Mouse (Mus musculus) CH12.LX (cell line): Measurements from ENCODE around the gene Col25a1.

Experiments
- CTCF ChIP-seq, 2 experiments: IDR thresholded peaks in 1 of 2; conservative IDR thresholded peaks in 1 of 2; 2 replicates each; pipeline ENCODE4 v1.5.1; 2011 to 2012; ENCODE audit warnings: low read depth in 2 of 2, low read length in 2 of 2, improper control_type of control experiment in 1 of 2, inconsistent platforms in 1 of 2, mild to moderate bottlenecking in 1 of 2, moderate library complexity in 1 of 2
- GABPA ChIP-seq: IDR thresholded peaks from 2 replicates; pipeline ENCODE4 v1.6.1; 2012; ENCODE audit warnings: low read depth, low read length, improper control_type of control experiment, inconsistent platforms; ENCODE audit not compliant: insufficient replicate concordance
- USF1 ChIP-seq: IDR thresholded peaks from 2 replicates; pipeline ENCODE4 v1.6.1; 2014; ENCODE audit warnings: low read depth, mild to moderate bottlenecking, inconsistent platforms, low read length, improper control_type of control experiment
- ZNF384 ChIP-seq: IDR thresholded peaks from 2 replicates; pipeline ENCODE4 v1.6.1; 2012; ENCODE audit warnings: low read depth, low read length, improper control_type of control experiment, inconsistent platforms

DNA sequence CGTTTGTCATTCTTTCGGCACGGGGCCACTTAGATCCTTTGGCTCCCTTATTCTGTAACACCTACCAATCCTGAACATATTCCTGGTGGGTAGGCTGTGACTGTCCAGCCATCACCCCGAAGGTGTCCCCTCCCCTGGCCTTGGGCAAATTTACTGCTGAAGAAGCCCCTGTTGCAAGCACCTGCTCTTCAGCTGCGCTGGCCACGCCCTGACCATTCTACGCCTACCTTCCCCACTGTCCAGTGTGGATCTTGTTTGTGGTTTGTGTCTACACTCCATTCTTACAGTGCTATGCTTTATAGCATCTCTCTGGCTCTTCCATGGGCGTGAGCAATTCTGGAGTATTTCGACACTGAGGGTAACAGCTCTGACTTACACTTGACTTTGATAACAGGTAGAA lies 42.6 kb upstream of the Col25a1 start:
- TF ChIP-seq GABPA (no peak), ZNF384 (no peak), CTCF (conservative IDR thresholded peaks at IDR 0.05 in 1 of 2, IDR thresholded peaks at IDR 0.05 in 1 of 2; ENCODE audit: low read depth in 2 of 2, low read length in 2 of 2) (no peak), USF1 (no peak)
